22 mouse cellular contexts compared by ENCODE assay signal in the genomic region with DNA sequence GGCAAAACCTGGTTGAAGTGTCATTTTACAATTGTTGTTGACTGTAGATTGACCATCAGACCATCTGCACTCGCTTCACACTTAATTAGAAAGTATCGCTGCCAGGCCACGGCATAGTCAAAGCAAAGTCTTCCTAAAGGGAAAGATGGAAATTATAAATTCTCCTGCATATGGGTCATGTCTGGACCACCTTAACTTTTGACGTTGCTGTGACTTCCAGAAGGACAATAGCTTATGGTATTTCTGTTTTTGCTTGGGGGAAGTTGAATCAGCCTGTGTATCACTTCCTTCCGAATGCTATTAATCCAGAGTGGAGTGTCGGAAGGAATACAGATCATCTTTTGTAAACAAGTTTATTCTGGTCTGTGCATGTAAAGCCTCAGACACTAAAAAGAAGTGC.
DNase-seq lines count a peak whose midpoint lies in the region; ATAC-seq and TF ChIP-seq lines count a peak whose summit lies in the region.
"Had no signal": no experiment of that assay in that cellular context is flagged by ENCODE, and none has a peak within 500 bp of the region (broad histone marks: within the 10 kb centered on the region; RNA-seq: fewer than 3 reads in every experiment).

No protein-coding gene starts in this region.

- no peak overlapping the region for H3K9ac ChIP-seq in heart, embryonic 15.5 days
- H3K9ac ChIP-seq in kidney, postnatal 0 days (ENCODE audit: low read depth, low read length): no peak overlapping the region
- no peak overlapping the region for H3K9ac ChIP-seq in lung, embryonic 15.5 days
- H3K9ac ChIP-seq: embryonic facial prominence, embryonic 15.5 days; forebrain, embryonic 12.5 days; forebrain, postnatal 0 days; kidney, embryonic 15.5 days; limb, embryonic 12.5 days; liver, embryonic 13.5 days had no signal

- 70% methylated on average over 6 of the region's 6 CpGs for WGBS in heart, embryonic 15.5 days
- WGBS in kidney, postnatal 0 days: 73% methylated on average over 6 of the region's 6 CpGs
- 49% methylated on average over 6 of the region's 6 CpGs for WGBS in lung, embryonic 15.5 days

- ATAC-seq in heart, embryonic 15.5 days (replicated peaks; ENCODE audit: insufficient number of reproducible peaks, insufficient read depth, low FRiP score, low read depth): no peak
- ATAC-seq in kidney, postnatal 0 days (replicated peaks; ENCODE audit: low FRiP score, low read depth): no peak
- ATAC-seq in lung, embryonic 15.5 days (ENCODE audit: borderline replicate concordance, extremely low read depth, low FRiP score, low TSS enrichment): peak; percentile 84; the same call in 1 of the 2 replicates
- ATAC-seq: forebrain, postnatal 0 days; hindbrain, embryonic 16.5 days; intestine, embryonic 16.5 days; Patski had no signal

- TF ChIP-seq CTCF in kidney, postnatal 0 days (IDR thresholded peaks at IDR 0.05; ENCODE audit: low read depth): no peak

- no peaks in the 10 kb centered on the region for H3K36me3 ChIP-seq in heart, embryonic 15.5 days
- no peaks in the 10 kb centered on the region for H3K36me3 ChIP-seq in kidney, postnatal 0 days (ENCODE audit: insufficient read depth, low read length)
- H3K36me3 ChIP-seq in lung, embryonic 15.5 days: no peaks in the 10 kb centered on the region
- H3K36me3 ChIP-seq: embryonic facial prominence, embryonic 10.5 days; embryonic facial prominence, embryonic 15.5 days; forebrain, embryonic 12.5 days; kidney, embryonic 15.5 days; limb, embryonic 12.5 days; liver, embryonic 13.5 days had no signal

- peak overlapping the region; percentile 8; the same call in 1 of the 2 replicates for H3K27ac ChIP-seq in heart, embryonic 15.5 days
- no peak overlapping the region for H3K27ac ChIP-seq in kidney, postnatal 0 days
- H3K27ac ChIP-seq in lung, embryonic 15.5 days: peak overlapping the region; percentile 50; the same call in 1 of the 2 replicates
- H3K27ac ChIP-seq: embryonic facial prominence, embryonic 10.5 days; embryonic facial prominence, embryonic 15.5 days; forebrain, embryonic 12.5 days; left cerebral cortex, adult 2 months; limb, embryonic 12.5 days; liver, embryonic 13.5 days had no signal

- no peak for DNase-seq in heart, postnatal 25 days (ENCODE audit: low spot score)
- DNase-seq in kidney, postnatal 0 days (ENCODE audit: low spot score): peak; percentile 8
- no peak for DNase-seq in kidney, adult 11 months
- no peak for DNase-seq in lung, adult 18-20 months
- no peak for DNase-seq in layer of hippocampus, postnatal 10 days (ENCODE audit: low spot score in 2 of 2)
- DNase-seq: adrenal gland, postnatal 10 days; cerebellum, adult 8-10 months; cerebellum, postnatal 25 days; forebrain, postnatal 0 days; liver, embryonic 13.5 days; midbrain, embryonic 14.5 days had no signal

- H3K27me3 ChIP-seq in heart, embryonic 15.5 days: no peaks in the 10 kb centered on the region
- H3K27me3 ChIP-seq in kidney, postnatal 0 days (ENCODE audit: insufficient read depth, low read length): no peaks in the 10 kb centered on the region
- no peaks in the 10 kb centered on the region for H3K27me3 ChIP-seq in lung, embryonic 15.5 days
- H3K27me3 ChIP-seq: embryonic facial prominence, embryonic 15.5 days; forebrain, embryonic 12.5 days; kidney, embryonic 15.5 days; limb, embryonic 12.5 days; liver, embryonic 13.5 days; Patski had no signal

- intact Hi-C loops in heart, postnatal 25 days (cut with DNase I): loop anchor here (2.0 kb wide), 1 partner anchor 65 kb away; the partner anchor contains the start of gene Rap2a

- no peaks in the 10 kb centered on the region for H3K4me1 ChIP-seq in heart, embryonic 15.5 days (replicated peaks)
- H3K4me1 ChIP-seq in kidney, postnatal 0 days (replicated peaks; ENCODE audit: insufficient read depth, low read length): no peaks in the 10 kb centered on the region
- H3K4me1 ChIP-seq in lung, embryonic 15.5 days: peaks cover 11% of the 10 kb centered on the region; the same call in 1 of the 2 replicates
- H3K4me1 ChIP-seq: embryonic facial prominence, embryonic 10.5 days; embryonic facial prominence, embryonic 15.5 days; forebrain, embryonic 12.5 days; kidney, embryonic 15.5 days; limb, embryonic 12.5 days; liver, embryonic 13.5 days had no signal

- no peak overlapping the region for H3K4me2 ChIP-seq in heart, embryonic 15.5 days
- no peak overlapping the region for H3K4me2 ChIP-seq in kidney, postnatal 0 days (ENCODE audit: low read length)
- H3K4me2 ChIP-seq in lung, embryonic 15.5 days: no peak overlapping the region
- H3K4me2 ChIP-seq: embryonic facial prominence, embryonic 15.5 days; forebrain, embryonic 12.5 days; kidney, embryonic 15.5 days; limb, embryonic 12.5 days; liver, embryonic 13.5 days had no signal

- no peak overlapping the region for H3K4me3 ChIP-seq in heart, embryonic 15.5 days
- no peak overlapping the region for H3K4me3 ChIP-seq in kidney, postnatal 0 days (replicated peaks; ENCODE audit: low read depth, low read length)
- H3K4me3 ChIP-seq in lung, embryonic 15.5 days: no peak overlapping the region
- H3K4me3 ChIP-seq: embryonic facial prominence, embryonic 10.5 days; embryonic facial prominence, embryonic 15.5 days; forebrain, embryonic 12.5 days; kidney, embryonic 15.5 days; left cerebral cortex, adult 2 months; limb, embryonic 12.5 days; liver, embryonic 13.5 days had no signal

- H3K9me3 ChIP-seq in heart, embryonic 15.5 days (replicated peaks): no peaks in the 10 kb centered on the region
- no peaks in the 10 kb centered on the region for H3K9me3 ChIP-seq in kidney, postnatal 0 days (replicated peaks; ENCODE audit: low read length)
- H3K9me3 ChIP-seq in lung, embryonic 15.5 days: no peaks in the 10 kb centered on the region
- H3K9me3 ChIP-seq: embryonic facial prominence, embryonic 10.5 days; embryonic facial prominence, embryonic 15.5 days; forebrain, embryonic 12.5 days; kidney, embryonic 15.5 days; limb, embryonic 12.5 days; liver, embryonic 13.5 days had no signal
